Mouse (Mus musculus) bone marrow, adult 2 months (tissue): Measurements from ENCODE around the gene Rnf168.

Experiments used
- CTCF ChIP-seq: fragments of 200-500 bp; IDR thresholded peaks from 2 replicates; pipeline ENCODE4 v1.5.1; 2011; ENCODE audit warnings: low read length, control low read depth; ENCODE audit not compliant: control insufficient read depth, insufficient read depth
- POLR2A ChIP-seq: fragments of 200-500 bp; IDR thresholded peaks from 2 replicates; pipeline ENCODE4 v1.6.1; 2011; ENCODE audit warnings: low read depth, mild to moderate bottlenecking, control low read depth, low read length, borderline replicate concordance; ENCODE audit not compliant: control insufficient read depth

GRCm38 (mm10) chr16:32332040-32332555 is 54.8 kb downstream of the Rnf168 start, which contains the start of gene Ubxn7:
- TF ChIP-seq CTCF, result no peak
- TF ChIP-seq POLR2A, result peak; percentile 84; the same call in 1 of the 2 replicates
